27 mouse cellular contexts compared by ENCODE assay signal in the genomic region with DNA sequence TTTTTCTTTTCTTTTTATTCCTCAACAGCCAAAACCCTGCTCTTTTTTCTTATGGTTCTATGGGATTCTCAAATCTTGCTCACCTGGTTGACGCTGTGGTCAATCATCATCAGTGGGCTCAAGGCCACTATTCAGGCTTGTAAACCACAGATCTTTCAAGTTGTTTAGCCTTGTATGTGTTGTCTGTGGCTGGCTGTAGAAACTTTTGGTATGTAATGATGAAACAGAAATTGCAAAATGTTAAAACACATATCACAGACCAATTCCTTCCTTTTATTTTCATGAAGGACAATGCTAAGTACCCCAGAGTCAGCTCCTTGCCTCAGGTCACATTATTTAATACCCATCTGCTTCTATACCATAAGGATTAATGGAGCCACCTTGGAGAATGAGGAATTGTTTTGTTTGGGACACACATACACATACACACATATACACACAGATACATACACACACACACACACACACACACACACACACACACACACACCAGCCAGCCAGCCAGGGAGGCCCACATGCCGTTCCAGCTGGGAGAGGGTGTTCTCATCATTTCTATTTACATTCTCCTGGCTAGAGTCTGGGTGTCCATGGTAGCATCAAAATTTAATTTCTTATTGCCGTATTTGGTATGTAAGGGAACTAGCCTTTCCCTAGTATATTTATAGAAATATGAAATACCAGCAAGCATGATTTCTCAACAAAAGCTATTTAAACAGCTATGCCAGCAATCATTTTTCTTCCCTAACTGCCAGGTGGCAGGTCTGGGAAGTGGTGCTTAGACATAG. TPM values are rescaled to one million over a fixed set of nuclear protein-coding genes. Genes with fewer than 3 reads are reported as not detected.
A peak's percentile ranks its signal among the peaks of the same experiment; 100 is the strongest.
DNase-seq lines count a peak whose midpoint lies in the region; ATAC-seq and TF ChIP-seq lines count a peak whose summit lies in the region.
"Had no signal": no experiment of that assay in that cellular context is flagged by ENCODE, and none has a peak within 500 bp of the region (broad histone marks: within the 10 kb centered on the region; RNA-seq: fewer than 3 reads in every experiment).

No protein-coding gene starts in this region.

- intact Hi-C loops in left cerebral cortex, postnatal 10 days (cut with DNase I) = no loop called here
- intact Hi-C loops in left cerebral cortex, adult 2 months (cut with DNase I) = loop anchor here (5.0 kb wide), 1 partner anchor 77 kb away; no protein-coding TSS in a partner anchor

- 85% methylated on average over 3 of the region's 3 CpGs for WGBS in forebrain, postnatal 0 days
- 88% methylated on average over 3 of the region's 3 CpGs for WGBS in forebrain, embryonic 13.5 days

- no peak overlapping the region for H3K9ac ChIP-seq in forebrain, postnatal 0 days
- no peak overlapping the region for H3K9ac ChIP-seq in forebrain, embryonic 13.5 days
- H3K9ac ChIP-seq: embryonic facial prominence, embryonic 15.5 days; hindbrain, embryonic 15.5 days; limb, embryonic 13.5 days; liver, embryonic 14.5 days; midbrain, embryonic 12.5 days; neural tube, embryonic 12.5 days; stomach, embryonic 15.5 days had no signal

- ATAC-seq in forebrain, postnatal 0 days = 0 out of 2 replicates have a peak, but pooled peaks have one; percentile 34
- ATAC-seq in forebrain, embryonic 13.5 days = no peak
- ATAC-seq: Patski had no signal

- H3K4me2 ChIP-seq in forebrain, postnatal 0 days (ENCODE audit: low read depth) = no peak overlapping the region
- H3K4me2 ChIP-seq in forebrain, embryonic 13.5 days = no peak overlapping the region
- H3K4me2 ChIP-seq: embryonic facial prominence, embryonic 15.5 days; hindbrain, embryonic 15.5 days; limb, embryonic 13.5 days; midbrain, embryonic 12.5 days; neural tube, embryonic 12.5 days; stomach, embryonic 15.5 days had no signal

- H3K36me3 ChIP-seq in forebrain, postnatal 0 days (ENCODE audit: insufficient read depth) = no peaks in the 10 kb centered on the region
- H3K36me3 ChIP-seq in forebrain, embryonic 13.5 days (ENCODE audit: poor library complexity, severe bottlenecking) = no peaks in the 10 kb centered on the region
- H3K36me3 ChIP-seq: embryonic facial prominence, embryonic 15.5 days; hindbrain, embryonic 15.5 days; limb, embryonic 13.5 days; midbrain, embryonic 12.5 days; neural tube, embryonic 12.5 days; stomach, embryonic 15.5 days had no signal

- TF ChIP-seq CTCF in forebrain, postnatal 0 days (IDR thresholded peaks at IDR 0.05; ENCODE audit: low read depth) = no peak
- TF ChIP-seq CTCF in left cerebral cortex, adult 2 months (IDR thresholded peaks at IDR 0.05) = no peak

- no peak overlapping the region for H3K27ac ChIP-seq in forebrain, postnatal 0 days (ENCODE audit: low read depth, low read length)
- H3K27ac ChIP-seq in forebrain, embryonic 13.5 days = no peak overlapping the region
- no peak overlapping the region for H3K27ac ChIP-seq in left cerebral cortex, adult 2 months
- H3K27ac ChIP-seq: embryonic facial prominence, embryonic 15.5 days; heart, adult 2 months; hindbrain, embryonic 15.5 days; limb, embryonic 13.5 days; liver, embryonic 14.5 days; macrophage; midbrain, embryonic 12.5 days; neural tube, embryonic 12.5 days; stomach, embryonic 15.5 days had no signal

- no peak overlapping the region for H3K4me3 ChIP-seq in forebrain, postnatal 0 days (ENCODE audit: low read depth, low read length)
- H3K4me3 ChIP-seq in forebrain, embryonic 13.5 days = no peak overlapping the region
- H3K4me3 ChIP-seq in left cerebral cortex, adult 2 months = no peak overlapping the region
- H3K4me3 ChIP-seq: embryonic facial prominence, embryonic 15.5 days; heart, adult 2 months; hindbrain, embryonic 15.5 days; limb, embryonic 13.5 days; midbrain, embryonic 12.5 days; neural tube, embryonic 12.5 days; stomach, embryonic 15.5 days had no signal

- H3K27me3 ChIP-seq in forebrain, postnatal 0 days (ENCODE audit: insufficient read depth, low read length) = no peaks in the 10 kb centered on the region
- H3K27me3 ChIP-seq in forebrain, embryonic 13.5 days = no peaks in the 10 kb centered on the region
- H3K27me3 ChIP-seq: embryonic facial prominence, embryonic 15.5 days; hindbrain, embryonic 15.5 days; limb, embryonic 13.5 days; midbrain, embryonic 12.5 days; neural tube, embryonic 12.5 days; Patski; stomach, embryonic 15.5 days had no signal

- H3K4me1 ChIP-seq in forebrain, postnatal 0 days (ENCODE audit: insufficient read depth) = no peaks in the 10 kb centered on the region
- H3K4me1 ChIP-seq in forebrain, embryonic 13.5 days = no peaks in the 10 kb centered on the region
- H3K4me1 ChIP-seq: embryonic facial prominence, embryonic 15.5 days; hindbrain, embryonic 15.5 days; limb, embryonic 13.5 days; midbrain, embryonic 12.5 days; neural tube, embryonic 12.5 days; stomach, embryonic 15.5 days had no signal

- peak; percentile 9 for DNase-seq in forebrain, postnatal 0 days
- DNase-seq in left cerebral cortex, postnatal 10 days (ENCODE audit: extremely low spot score in 1 of 2, low spot score in 2 of 2) = peak; percentile 8 to 27
- DNase-seq in left cerebral cortex, adult 2 months (ENCODE audit: extremely low spot score in 1 of 2, low spot score in 2 of 2) = no peak
- DNase-seq in right cerebral cortex, postnatal 10 days (ENCODE audit: low spot score in 2 of 2) = peak; percentile 33 to 53
- no peak for DNase-seq in right cerebral cortex, postnatal 4 days
- DNase-seq in testis, postnatal 14 days (ENCODE audit: low spot score) = no peak
- DNase-seq in thymus, postnatal 10 days (ENCODE audit: low spot score in 2 of 2) = no peak
- DNase-seq: adrenal gland, adult 8-10 months; cerebellum, adult 11 months; cerebellum, postnatal 14 days; embryo, embryonic 11 days; gastrocnemius, postnatal 14 days; heart, adult 2 months; heart, postnatal 36 days; kidney, adult 2 months; kidney, postnatal 10 days; thymus, postnatal 36 days had no signal

- H3K9me3 ChIP-seq in forebrain, postnatal 0 days (ENCODE audit: low read length) = no peaks in the 10 kb centered on the region
- H3K9me3 ChIP-seq in forebrain, embryonic 13.5 days (replicated peaks) = no peaks in the 10 kb centered on the region
- H3K9me3 ChIP-seq: embryonic facial prominence, embryonic 15.5 days; hindbrain, embryonic 15.5 days; limb, embryonic 13.5 days; midbrain, embryonic 12.5 days; neural tube, embryonic 12.5 days; stomach, embryonic 15.5 days had no signal

RNA-seq across cellular contexts. Expression of gene Rab32, which starts 52.7 kb away (rescaled TPM):
- total RNA-seq in forebrain, postnatal 0 days (2014; rRNA removed) = 3.2 TPM in 2 replicates
- 3.5 and 3.6 TPM in 2 replicates for polyA plus RNA-seq in forebrain, postnatal 0 days (2015; fragmentation: Nextera tagmentation; extraction: Ambion mirVana)
- 3.7 and 4.7 TPM in 2 replicates for polyA plus RNA-seq in forebrain, embryonic 13.5 days (2015; fragmentation: Nextera tagmentation; extraction: Ambion mirVana)
- total RNA-seq in left cerebral cortex, postnatal 10 days (2021) = 1 to 10 TPM; 1.8 to 2.0 TPM
- total RNA-seq in left cerebral cortex, adult 2 months (2021) = 1 to 10 TPM; 1.6 to 2.2 TPM

Comparison
In these comparisons a context has a peak if more than half of its experiments do, and no peak if none do; other contexts are left out.
1. DNase-seq: peak in forebrain, postnatal 0 days (single experiment), left cerebral cortex, postnatal 10 days (2 of 2) and right cerebral cortex, postnatal 10 days (2 of 2); none in left cerebral cortex, adult 2 months (0 of 2), right cerebral cortex, postnatal 4 days (single experiment), testis, postnatal 14 days (single experiment) and thymus, postnatal 10 days (0 of 2).